Mouse (Mus musculus) heart, postnatal 10 days (tissue): ENCODE results near the gene Gcg. TPM values are rescaled to one million over a fixed set of nuclear protein-coding genes. Genes with fewer than 3 reads are reported as not detected.
A peak's percentile ranks its signal among the peaks of the same experiment; 100 is the strongest.

Experiments used
- DNase-seq, 2 experiments: peaks; one replicate each; pipeline ENCODE4 v3.0.0; 2021
- intact Hi-C: fragments of 180-260 bp; cut with DNase I; formaldehyde crosslinking; loops from one replicate; pipeline ENCODE4 v1.15.1; 2025
- total RNA-seq, 2 experiments: library from RNA; stranded (reverse); gene quantifications; 2 replicates each; pipeline ENCODE4 v1.2.3; 2021

Gcg gene
- not detected for total RNA-seq

DNA sequence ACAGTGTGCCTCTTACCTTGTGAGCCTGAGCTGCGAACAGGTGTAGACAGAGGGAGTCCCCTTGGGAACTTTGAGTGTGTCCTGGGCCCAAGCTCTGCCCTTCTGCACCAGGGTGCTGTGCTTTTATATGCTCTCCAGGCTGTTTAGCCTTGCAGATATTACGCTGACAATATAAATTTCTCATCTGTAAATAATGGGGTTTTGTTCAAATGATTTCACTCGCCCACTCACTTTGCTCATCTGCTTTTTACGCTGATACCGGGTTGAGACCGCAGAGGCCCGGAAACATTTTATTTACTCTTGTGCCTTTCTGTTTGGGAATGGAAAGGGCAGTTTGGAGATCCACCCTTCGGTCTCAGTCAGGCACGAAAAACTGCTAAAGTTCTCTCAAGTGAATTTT is at the start of gene Gcg:
Gcg (minus strand) TSS at position 101 of the 400 bp plus-strand sequence.
- no peak for DNase-seq
- intact Hi-C loops, result no loop called here

DNA sequence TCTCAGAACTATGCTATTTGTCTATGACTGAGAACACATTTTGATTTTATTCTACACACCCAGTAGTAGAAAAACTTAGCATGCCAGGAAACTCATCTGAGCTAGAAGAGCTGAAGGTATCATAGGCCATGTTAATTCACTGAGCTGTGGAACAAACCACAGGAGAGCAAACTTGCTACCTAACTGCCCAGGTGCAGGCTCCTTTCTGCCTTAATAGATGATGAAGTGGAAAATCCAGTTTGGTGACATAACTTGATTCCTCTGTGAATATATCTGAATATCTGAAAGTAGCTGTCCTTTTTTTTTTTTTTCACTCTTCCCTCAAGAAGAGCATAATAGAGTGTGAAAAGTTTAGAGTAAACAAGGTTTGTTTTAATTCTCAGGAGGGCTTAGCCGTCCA is 47.6 kb upstream of the Gcg start:
- DNase-seq, result no peak
- intact Hi-C loops, result no loop called here

DNA sequence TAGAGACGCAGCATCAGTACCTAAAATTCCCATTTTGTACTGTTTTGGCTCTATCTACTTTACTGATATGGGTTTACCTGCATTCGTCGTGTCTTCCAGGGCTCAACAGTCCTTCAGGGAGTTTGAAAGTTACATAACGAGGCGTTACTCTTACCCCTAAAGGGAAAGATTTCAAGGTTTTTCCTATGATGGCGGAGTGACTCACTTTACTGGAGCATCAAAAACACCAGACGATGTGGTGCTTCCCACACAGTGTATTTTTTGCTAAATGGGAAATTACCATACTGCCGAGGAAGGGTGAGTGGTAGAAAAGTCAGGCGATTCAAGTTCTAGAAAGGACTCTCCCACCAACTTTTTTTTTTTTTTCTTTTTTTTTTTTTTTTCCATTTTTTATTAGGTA is 42.9 kb upstream of the Gcg start:
- no peak for DNase-seq
- intact Hi-C loops, result no loop called here

DNA sequence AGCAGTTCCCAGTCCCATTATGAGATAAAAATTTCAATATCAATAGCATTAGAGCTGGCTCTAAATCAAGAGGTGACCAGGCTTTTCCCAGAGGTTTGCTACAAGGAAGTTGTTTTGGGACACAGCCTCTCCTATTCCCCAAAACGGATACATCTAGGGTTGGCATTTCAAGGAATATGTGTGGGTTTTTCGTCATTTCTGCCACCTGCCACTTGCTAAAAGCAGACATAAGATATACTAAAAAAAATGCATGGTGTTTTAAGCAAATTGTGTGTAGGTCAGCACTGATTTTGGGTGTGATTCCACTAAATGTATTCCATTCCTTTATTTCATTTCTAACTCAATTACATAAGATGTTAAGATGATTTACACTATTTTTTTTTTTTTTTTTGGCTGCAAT is 34.3 kb upstream of the Gcg start:
- intact Hi-C loops, result no loop called here
- DNase-seq, result no peak

DNA sequence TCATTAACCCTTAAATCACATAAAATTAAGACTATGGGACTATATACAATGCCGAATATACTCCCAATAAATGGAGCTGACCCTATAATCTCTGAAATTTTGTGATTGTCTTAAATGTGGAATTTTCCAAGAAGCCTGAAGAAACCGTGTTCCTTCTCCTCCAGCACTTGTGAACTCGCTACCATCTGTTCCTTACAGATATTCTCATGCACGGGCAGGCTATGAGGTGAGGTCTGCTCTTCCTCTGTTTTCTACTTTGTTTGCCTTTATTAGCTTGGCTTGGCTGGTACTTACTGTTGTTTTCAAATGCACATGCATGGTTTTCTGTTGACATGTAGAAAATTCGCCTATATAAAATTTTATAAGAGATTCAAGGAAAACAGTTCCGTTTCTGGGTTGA is 31.0 kb upstream of the Gcg start:
- no peak for DNase-seq
- intact Hi-C loops, result no loop called here

DNA sequence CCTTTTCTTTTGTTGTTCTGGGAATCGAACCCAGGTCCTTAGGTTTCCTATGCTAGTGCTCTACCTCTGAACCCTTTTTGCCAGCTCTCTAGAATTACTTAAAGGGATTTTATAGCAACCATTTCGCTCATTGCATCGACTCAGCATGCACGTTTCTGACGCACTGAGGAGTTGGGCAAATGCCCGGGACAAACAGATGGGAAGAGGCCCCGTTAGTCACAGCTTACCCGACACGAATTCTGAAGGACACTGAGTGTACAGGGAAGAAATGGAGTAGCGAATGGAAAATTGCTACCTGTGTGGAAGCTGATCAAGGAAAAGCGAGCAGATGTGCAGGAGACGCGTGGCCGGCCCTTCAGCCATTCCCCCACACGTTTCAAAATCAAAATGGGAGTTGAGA is 30.0 kb upstream of the Gcg start:
- intact Hi-C loops, result no loop called here

DNA sequence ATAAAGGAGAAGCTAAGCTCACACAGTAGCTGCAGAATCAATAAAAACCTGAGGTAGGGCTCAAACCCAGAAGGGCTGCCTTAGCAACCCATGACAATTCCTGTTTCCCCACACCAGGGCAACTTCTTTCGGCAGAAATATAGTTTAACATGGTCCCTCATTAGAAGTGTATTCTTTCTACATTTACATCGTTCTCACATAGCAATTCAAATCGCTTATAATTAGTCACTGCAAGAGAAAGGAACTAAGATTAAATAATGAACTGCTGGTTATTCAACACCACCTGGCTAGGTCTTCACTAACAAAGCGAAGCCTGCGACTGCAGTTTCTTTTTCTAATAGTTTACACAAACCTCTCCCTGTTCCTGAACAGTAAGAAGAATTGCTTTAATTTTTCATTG is 23.7 kb upstream of the Gcg start:
- DNase-seq, result no peak
- intact Hi-C loops, result no loop called here

More for the DNA sequence above, 30.0 kb upstream of the Gcg start:
- no peak for DNase-seq

DNA sequence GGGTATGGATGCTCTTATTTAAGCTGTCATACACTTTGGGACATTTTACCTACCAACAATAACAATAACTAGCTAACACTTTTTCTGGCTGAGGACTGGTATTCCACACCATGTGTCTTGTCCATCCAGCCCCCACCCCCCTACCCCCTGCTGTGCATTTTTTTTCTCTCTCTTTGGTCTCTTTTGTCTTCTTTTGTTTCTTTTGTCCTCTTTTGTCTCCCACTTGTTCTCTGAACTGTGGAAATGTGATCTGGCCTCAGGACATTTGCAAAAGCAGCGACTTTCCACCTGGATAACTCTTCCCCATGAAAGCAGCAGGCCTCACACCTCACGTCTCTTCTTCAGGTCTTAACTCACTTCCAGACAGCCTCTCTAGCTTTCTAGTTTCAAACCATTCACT is 23.0 kb upstream of the Gcg start:
- intact Hi-C loops, result no loop called here

DNA sequence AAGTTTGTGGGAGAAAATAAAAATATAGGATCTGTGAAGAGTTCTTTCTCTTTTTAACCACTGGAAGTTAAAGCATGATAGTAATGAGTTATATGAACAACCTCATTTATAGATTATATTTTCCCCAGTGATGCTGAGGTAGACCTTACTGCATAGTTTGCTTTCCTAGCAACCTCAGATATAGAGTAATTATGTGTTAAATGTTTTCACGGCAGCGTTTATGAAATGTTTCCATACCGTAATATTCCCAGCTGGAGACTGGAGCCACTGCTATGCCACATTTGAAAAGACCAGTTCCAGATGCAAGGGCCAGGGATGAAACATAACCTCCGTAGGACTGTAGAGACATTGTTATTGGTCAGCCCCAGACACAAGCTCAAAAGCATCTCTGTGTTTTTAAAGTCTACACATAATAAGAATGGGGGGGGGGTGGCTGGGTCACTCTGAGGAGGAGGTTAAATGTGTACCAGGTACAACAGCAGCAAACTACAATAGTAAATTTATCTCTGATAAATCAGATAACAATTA is 20.9 kb upstream of the Gcg start:
- intact Hi-C loops, result no loop called here
- no peak for DNase-seq

More for the DNA sequence above, 23.0 kb upstream of the Gcg start:
- no peak for DNase-seq

DNA sequence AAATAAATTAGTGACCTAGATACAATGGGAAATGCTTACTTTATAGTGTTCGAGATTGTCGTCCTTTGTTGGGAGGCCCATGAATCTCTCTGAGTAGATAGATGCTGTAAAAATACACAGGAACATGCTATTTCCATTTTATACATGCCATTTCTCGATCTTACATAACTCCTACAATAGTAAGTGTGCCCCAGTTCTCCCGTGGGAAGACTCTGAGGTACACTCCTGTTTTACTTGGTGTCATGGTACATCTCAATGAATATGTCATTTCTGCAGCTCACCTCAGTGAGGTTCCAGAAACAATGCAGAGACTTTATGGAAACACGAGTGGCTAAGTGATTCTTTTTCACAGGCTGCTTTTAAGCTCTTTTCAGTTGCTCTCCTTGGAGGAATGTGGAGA is 19.9 kb upstream of the Gcg start:
- DNase-seq, result no peak
- intact Hi-C loops, result no loop called here

DNA sequence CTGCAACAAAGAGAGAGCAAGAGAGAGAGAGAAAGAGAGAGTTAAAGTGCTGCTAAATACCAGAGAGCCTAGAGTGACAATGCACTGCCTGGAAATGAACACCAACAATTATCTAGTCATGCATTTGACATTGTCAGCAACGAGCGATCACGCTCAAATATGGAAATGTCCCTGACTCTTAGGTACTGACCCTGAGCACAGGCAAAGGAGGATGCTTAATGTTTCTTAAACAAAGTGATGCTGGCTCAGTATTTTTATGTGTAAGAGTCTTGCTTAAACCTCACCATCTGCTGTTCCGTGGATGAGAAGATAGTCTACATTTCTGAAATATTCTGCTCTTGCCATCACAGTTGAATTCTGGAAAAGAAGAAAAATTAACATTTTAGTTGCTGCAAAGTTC is 19.1 kb upstream of the Gcg start:
- no peak for DNase-seq
- intact Hi-C loops, result no loop called here

DNA sequence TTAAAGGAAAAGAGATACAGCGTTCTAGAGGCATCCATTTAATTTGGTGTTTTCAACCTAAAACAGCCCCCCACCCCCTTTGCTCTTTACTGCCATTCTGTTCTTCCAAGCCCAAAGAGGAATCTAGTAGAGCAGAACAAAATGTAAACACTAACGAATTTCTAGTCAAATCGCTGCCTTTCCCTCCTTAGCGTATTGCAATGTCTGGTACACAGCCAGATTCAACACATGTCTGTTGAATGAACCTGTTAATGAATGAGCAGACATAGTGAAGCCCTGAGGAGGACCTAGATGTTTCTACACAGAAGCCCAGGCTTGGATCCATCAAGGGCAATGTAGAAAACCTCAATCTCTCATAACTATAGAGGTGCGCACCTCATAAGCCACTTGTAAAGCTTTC is 15.4 kb upstream of the Gcg start:
- DNase-seq, result no peak
- intact Hi-C loops, result no loop called here

DNA sequence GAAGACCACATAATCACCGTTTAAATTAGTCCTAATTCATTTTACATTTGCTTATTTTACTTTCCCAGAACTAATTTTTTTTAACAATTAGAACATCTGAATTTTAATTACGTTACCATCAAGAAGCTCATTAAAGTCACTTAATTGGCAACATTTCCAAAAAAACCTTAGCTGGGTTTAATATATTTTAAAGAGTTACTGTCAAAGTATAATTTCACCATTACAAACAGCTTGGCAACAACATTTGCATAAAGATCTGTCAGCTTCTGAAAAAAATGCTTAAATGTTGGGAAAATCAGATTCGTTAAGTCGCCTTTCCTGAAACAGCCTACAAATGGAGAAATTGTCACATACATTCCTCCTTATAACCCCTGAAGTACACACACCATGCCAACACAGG is 14.6 kb upstream of the Gcg start:
- DNase-seq, result no peak
- intact Hi-C loops, result no loop called here

DNA sequence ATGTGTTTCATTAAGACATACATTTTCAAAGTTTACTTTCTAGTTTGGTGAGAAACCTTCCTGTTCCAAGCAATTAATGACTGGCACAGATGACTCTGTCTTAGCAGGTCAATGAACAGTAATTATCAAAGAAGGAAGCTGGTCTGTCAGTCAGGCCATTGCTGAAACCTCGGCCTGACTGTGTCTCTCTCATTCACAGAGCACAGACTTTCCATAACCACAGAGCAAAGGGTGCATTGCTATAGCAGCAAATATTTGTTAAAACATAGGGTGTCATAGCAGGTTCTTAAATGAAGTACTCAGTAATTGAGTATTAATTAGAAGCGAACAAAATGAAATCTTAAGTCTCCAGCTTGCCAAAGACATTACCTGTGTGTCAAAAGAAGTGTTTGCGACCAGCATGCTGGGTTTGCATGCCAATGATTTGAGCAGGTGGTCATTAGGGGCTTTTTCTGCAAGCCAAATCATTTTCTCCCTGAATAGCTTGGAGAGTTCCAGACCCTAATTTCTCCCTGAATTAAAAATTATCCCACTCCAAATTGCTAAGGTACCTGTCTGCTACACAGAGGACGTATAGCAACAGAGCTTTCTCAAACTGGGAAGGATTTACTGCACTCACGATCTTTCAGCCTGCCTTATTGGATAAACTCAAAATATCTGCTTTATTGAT is 14.0 kb upstream of the Gcg start:
- intact Hi-C loops, result no loop called here

DNA sequence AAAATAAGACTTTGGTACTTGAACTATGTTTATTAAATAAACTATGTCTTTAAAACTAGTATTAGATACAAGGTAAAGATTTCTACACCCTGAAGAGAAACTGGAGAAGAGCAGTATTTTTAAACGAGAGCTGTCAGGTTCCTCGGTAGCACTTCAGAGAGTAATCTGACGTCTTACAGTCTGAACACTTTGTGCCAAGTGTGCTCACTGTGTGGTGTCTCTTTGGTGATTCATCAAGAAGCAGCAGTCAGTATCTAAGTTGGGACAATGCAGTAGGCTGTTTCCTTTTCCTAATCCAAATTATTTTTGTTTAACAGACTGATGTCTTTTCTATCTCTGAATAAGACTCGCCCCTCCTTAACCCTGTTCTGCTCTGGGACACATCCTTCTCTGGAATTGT is 12.0 kb upstream of the Gcg start:
- intact Hi-C loops, result no loop called here
- DNase-seq, result no peak

More for the DNA sequence above, 14.0 kb upstream of the Gcg start:
- DNase-seq, result no peak

DNA sequence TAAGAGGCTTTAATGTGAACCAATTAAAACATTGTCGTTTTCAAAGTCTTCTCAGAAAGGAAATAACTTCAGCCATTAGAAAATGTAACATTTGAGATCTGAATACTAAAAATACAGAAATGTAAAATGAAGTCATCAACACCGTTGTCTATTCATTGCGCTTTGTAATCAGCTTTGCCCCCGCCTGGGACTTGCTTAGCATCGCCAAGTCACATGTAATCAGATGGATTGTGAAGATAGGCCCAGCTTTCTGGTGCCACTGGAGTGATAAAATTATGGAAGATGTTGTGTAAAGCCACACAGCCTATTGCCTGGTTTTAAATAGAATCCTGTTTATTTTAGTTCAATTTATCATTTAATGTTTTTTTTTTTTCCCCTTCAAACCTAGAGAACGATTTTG is 6.4 kb upstream of the Gcg start:
- DNase-seq, result no peak
- intact Hi-C loops, result no loop called here

DNA sequence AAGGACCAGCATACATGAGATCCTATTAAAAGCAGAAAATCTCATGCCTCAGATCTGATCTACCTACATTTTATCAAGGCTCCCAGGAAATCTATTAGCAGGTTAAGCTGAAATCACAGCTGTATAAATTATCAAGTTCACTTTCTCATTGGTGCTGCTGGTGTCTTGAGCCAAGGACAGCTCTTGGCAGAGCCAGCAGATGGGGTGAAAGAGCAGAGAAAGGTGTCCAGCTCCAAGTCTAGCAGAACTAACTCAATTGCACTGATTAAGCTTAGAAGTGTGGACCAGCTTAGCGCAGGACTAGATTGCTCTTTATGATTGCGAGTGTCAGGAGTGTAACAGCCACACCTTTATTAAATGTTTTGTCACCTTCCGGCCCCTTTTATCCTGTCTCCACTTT is 1.5 kb upstream of the Gcg start:
- intact Hi-C loops, result no loop called here
- DNase-seq, result peak in 1 of 2 experiments; percentile 5

DNA sequence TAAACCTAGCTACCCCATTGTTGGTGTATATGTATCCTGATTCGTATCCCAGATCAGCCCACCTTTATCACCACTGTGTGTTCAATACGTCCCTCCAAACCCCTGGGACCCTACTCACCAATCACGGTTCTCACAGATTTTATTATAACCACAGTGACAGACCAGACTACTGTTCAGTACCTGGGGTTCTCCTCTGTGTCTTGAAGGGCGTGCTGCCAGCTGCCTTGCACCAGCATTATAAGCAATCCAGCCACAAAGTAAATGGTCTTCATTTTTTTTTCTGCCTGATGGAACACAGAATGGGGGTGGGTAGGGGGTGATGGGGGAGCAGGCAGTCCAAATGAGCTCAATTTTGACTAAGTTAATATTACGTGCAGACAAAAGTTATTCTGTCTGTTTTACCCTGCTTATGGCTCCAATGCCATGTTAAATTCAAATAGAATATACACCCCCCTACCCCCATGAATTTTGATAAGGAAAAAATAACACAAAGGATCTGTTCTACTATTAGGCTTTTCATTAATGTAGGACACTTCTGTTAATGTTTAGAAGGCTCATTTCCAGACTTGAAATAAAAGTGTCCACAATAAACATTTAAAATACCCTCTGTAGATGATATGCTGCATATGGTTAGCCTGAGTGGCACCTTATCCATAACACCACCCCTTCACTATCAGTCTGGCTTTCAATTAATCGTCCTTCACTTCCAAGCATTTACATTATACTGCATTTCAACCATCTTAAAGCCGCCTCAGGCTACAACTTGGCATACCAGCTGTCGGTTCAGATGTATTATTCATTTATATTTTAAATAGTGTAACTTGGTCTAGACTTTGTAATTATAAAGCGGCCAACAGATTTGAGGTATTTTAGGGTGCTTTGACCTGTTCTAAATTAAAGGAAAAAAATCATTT is 2.9 kb downstream of the Gcg start:
- no peak for DNase-seq
- intact Hi-C loops, result no loop called here

DNA sequence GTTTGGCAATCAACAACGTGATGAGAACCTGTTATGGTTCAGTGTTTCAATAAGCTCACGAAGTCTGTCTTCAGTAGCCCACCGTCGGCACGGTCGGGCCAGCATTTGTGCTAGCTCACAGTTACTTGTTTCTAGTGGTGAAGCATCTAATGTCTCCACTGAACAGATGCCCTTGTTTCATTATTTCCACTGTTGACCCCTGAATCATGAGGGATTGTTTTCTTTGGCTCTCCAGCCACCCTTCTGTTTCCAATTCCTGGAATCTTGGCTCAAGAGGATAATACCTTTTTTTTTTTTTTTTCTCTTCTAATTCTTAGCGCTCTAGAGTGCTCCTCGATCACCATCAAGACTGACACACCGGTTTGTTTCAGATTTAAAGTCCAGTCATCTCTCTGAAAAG is 13.9 kb downstream of the Gcg start:
- DNase-seq, result peak; percentile 43 to 56
- intact Hi-C loops, result no loop called here

DNA sequence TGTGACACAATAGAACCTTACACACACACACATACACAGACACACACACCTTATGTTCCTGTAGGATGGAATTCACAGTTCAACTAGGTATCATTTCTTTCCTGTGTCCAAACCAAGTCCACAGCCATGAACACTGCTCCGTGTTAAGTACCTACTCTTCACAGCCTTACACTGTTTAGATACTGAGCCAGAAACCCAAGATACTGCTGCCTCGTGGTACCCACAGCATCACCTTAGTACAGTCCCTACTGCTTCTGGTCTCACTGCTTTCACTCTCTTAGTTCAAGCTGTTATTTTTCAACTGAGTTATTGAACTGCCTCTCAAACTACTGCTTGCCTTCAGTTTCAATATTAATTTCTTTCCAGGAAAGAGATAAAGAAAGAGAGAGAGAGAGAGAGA is 20.2 kb downstream of the Gcg start:
- intact Hi-C loops, result no loop called here

DNA sequence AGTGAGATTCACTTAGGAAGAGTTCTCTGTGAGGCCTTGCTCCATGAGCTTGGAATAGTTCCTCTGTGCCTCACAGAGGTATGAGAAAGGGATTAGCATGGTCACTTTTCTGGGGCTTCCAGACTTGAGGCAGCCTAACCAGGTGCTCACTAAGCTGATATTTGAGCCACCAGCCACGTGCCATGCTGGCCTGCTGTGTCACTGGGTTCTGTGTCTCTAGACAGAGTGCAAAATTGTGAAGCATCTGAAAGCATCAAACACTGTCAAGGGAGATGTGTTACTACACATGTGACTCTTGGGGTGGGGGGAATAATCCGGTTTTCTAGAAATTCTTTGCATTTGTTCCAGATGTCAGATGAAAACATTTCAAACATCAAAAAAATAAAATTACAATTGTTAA is 21.3 kb downstream of the Gcg start:
- no peak for DNase-seq
- intact Hi-C loops, result no loop called here

More for the DNA sequence above, 20.2 kb downstream of the Gcg start:
- no peak for DNase-seq

DNA sequence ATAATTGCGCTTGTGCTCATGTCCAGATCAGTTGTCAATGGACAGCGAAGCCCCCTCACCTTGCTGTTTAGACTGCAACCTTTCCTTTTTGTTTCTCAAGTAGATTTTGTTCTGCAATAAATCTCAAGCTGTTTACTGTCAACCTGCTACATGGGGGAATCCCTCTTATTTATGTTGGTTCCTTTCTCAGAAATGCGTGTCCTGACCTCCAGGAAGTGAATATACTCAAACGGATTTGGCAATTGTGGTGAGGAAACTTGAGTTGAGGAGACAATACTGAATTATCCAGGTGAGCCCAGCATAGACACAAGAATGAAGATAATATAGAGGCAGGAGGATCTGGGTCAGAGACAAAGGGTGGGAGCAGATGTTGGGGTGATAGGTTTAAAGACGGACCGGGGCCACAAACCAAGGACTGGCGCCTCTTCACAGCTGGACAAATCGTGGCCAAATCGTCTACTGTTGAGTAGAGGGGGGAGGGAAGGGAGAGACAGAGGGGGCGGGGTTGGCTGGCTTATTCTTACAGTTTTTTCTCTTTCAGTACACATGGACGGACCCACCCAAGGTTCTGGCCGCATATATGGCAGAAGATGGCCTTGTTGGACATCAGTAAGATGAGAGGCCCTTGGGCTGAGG is 22.5 kb downstream of the Gcg start:
- intact Hi-C loops, result no loop called here
- no peak for DNase-seq
